Mouse (Mus musculus) megakaryocyte, embryonic 14.5 days (primary cell): ENCODE results near the gene Arid4b.

Experiments
- FLI1 ChIP-seq: IDR thresholded peaks from 2 replicates; pipeline ENCODE4 v1.6.1; 2012; ENCODE audit warnings: low read length, inconsistent platforms, mixed read lengths
- GATA1 ChIP-seq: IDR thresholded peaks from 3 replicates; pipeline ENCODE4 v1.6.1; 2012; ENCODE audit warnings: mixed read lengths, low read length, inconsistent platforms, borderline replicate concordance

DNA sequence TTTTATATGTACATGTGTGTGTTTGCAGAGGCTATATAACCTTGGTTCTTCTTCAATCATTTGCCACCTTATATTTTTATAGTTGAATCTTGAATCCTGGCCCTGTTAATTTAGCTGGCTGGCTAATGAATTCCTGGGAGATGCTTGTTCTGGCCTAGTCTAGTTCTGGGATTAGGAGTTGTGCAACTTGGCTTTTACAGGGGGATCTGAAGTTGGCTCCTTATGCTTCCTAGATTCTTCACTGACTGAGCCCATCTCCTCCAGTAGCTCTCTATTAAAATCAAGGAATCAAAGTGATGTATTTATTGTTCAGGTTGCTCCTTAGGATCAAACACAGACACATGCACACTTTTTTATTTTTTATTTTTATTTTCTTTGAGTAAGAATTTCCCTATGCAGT lies 3.5 kb upstream of the Arid4b start:
- TF ChIP-seq GATA1 (no peak), FLI1 (no peak)
